Mouse (Mus musculus): ENCODE data around the gene Fam186a.
"Not testable (repeated sequence)": the region's sequence is repeated elsewhere in the genome, so short reads cannot be mapped to it uniquely, and the experiment has no call there.

Fam186a gene

DNA sequence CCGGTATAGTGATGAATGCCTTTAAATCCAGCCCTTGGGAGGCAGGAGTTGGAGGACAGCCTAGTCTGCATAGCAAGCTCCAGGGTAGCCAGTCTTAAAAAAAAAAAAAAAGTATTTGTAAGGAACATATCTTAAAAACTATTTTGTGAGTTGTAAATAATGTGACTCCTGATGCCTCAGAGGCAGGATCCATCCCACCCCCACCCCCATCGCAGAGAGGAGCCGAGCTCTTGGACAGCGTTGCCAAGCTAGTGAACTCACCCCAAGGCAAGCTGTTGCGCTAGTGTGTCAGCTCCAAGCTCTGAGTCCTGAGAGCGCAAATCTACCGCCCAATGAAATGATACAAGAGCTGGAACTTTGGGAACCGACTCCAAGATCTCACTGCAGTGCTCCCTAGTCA lies 35.6 kb downstream of the Fam186a start:
- no peak for DNase-seq

DNA sequence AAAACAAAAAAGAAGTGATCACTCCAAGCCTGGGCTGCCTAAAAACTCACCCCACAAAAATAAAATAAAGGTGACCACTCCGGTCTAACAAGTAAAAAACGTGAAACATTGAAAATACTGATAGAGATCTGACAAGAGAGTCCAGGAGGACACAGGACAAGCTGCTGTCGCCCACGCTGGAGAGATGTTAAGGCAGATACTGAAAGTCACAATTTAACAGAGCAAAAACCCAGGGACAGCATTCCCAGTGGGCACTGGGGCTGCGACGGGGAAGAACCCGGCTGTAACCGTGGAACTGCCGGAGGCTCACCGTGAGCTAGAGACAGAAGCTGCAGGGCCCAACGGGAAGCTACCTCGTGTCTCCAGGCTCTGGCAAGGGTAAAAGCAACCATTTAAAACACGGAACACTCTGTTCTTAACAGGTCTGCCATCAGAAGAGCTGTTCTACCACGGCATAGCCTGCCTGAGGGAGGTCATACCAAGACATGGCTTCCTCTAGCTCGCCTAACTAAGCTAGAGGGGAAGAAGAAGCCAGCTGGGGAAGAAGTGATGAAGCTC lies 47.2 kb downstream of the Fam186a start:
- no peak for DNase-seq

- no peak for DNase-seq
Observed at GRCm38 (mm10) chr15:99917264-99917663, 49.6 kb downstream of the Fam186a start.

- no peak for DNase-seq
Observed at GRCm38 (mm10) chr15:99914613-99915012, 52.2 kb downstream of the Fam186a start.

DNA sequence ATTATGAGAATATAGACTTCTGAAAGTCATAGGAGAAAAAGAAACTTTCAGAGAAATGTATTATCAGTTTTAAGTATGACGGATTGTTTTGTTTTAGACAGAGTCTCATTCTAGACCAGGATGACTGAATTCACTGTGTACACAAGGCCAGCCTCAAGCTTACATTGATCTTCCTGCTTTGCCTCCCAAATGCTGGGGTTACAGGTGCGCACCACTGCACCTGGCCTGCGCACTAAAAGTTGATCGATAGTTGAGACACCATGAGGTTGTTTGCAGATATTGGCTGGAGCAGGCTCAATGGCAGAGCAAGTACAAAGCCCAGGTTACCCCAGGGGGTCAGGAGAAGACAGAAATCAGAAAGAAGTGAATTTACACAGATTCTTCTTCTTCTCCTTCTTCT lies 55.1 kb downstream of the Fam186a start:
- DNase-seq = no peak

- peak; percentile 35 for DNase-seq
Observed at GRCm38 (mm10) chr15:99909339-99909996, 57.4 kb downstream of the Fam186a start.

DNA sequence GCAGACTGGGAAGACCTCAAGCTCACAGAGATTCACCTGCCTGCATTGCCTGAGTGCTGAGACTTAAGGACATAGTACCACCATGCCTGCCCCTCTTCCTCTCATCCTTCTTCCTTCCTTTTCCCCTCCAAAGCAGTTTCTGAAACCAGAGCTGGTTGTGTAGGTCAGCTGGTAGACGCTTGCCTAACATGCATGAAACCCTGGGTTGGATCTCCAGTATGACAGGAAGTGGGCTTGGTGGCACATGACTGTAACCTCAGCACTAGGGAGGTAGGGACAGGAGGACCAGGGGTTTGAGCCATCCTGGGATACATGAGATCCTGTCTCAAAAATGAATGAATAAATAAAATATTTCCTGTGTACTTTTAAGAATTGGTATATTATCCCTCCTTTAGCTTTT lies 59.3 kb downstream of the Fam186a start:
- no peak for DNase-seq

DNA sequence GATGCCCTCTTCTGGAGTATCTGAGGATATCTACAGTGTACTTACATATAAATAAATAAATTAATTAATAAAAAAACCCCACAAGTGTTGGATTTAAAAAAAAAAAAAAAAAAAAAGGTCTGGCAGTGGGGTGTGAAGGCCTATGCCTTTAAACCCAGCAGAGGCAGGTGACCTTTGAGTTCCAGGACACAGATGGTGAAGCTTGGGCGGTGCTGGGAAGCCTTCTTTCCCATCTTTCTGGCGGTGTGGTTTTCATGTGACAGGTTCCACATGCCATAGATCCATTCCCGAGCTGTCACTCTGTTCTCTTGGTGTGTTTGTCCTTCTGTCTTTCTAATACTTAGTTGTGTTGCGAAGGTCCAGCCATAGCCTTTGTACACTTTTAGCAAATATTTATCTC lies 59.8 kb downstream of the Fam186a start:
- DNase-seq = no peak

- DNase-seq = no peak
Observed at GRCm38 (mm10) chr15:99904841-99905240, 62.0 kb downstream of the Fam186a start.

GRCm38 (mm10) chr15:99904333-99904732 lies 62.5 kb downstream of the Fam186a start:
- DNase-seq = peak; percentile 38

DNA sequence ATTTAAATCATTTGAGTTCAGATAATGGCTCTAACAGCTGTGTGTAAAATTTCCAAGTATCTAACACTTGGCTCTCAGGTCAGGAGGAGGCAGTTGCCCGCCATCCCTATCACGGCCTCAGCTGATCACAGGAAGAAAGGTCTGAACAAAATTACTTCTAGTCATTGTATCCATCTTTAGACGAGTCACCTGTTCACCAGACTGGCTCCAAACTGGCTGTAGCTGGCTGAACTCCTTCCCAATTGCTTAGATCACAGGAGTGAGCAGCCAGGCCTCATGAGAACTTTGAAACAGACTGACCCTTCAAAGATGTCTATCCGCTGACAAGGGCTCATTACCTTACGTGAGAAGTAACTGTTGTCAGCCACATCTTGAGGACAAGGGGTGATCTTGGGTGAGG lies 63.6 kb downstream of the Fam186a start:
- DNase-seq = no peak

- no peak for DNase-seq
Observed at GRCm38 (mm10) chr15:99902786-99903185, 64.1 kb downstream of the Fam186a start.

DNA sequence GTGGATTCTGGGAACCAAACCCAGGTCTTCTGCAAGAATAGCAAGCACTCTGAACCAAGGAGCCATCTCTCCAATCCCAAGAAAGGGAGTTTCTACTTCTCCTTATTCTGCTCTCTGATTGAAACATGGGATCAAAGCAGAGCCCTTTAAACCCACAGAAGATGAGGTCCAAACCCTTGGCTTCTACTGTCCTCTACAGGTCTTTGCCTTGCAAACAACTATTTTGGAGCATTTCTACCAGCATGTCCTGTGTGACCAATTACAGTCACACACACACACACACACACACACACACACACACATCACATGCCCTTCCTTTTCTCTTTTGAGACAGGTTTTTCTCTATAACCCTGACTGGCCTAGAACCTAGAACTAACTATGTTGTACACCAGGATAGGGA lies 70.2 kb downstream of the Fam186a start:
- DNase-seq = no peak

- no peak for DNase-seq
Observed at GRCm38 (mm10) chr15:99891355-99891754, 75.5 kb downstream of the Fam186a start.

- DNase-seq = no peak
Observed at GRCm38 (mm10) chr15:99890412-99891236, 76.2 kb downstream of the Fam186a start.

DNA sequence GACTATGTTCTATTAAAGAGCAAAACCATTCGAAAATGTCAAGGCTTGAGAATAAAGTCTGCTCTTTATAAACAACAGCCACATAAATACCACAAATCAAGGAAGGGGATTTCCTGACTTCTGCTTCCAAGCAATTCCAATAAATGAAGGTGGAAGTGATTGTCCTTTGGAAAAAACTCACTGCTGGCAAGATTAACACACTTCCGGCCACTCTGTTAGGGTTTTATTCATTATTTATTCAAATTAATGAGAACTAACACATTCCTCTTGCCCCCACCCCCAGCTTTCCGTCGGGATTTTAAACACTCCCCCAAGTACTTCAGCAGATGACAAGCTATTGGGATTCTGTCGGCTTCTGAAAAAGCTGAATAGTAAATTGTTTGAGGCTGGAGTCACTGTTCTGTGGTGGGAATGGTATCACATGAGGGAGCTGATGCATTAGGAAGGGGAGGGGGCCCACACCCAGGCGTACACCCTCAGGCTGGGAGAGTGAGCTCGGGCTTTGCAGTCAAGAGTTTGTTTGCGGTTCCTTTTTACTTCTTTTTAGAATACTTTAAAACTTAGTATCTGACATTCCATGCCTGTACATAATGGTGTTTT lies 77.5 kb downstream of the Fam186a start:
- DNase-seq = no peak

DNA sequence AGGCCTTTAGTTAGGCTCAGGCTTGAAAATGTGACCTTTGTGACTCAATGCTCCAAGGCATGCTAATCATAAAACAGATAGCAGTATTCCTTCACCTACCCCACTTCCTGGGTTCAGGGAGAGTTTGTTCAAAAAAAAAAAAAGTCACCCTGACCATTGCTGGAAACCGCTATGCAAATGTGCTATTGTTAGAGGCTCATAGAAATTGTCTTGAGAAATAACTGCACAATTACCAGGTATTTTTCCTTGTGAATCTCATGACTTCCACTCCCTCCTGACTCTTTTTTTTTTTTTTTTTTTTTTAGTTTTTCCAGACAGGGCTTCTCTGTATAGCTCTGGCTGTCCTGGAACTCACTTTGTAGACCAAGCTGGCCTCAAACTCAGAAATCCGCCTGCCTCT lies 79.7 kb downstream of the Fam186a start:
- not testable (repeated sequence) for DNase-seq

GRCm38 (mm10) chr15:99884038-99884437 lies 82.8 kb downstream of the Fam186a start:
- DNase-seq = no peak

- no peak for DNase-seq
Observed at GRCm38 (mm10) chr15:99878541-99878940, 88.3 kb downstream of the Fam186a start.

GRCm38 (mm10) chr15:99875334-99875869 lies 91.5 kb downstream of the Fam186a start, which contains the start of gene Lima1:
Lima1 (minus strand) TSS chr15:99875456.
- peak; percentile 76 for DNase-seq

DNA sequence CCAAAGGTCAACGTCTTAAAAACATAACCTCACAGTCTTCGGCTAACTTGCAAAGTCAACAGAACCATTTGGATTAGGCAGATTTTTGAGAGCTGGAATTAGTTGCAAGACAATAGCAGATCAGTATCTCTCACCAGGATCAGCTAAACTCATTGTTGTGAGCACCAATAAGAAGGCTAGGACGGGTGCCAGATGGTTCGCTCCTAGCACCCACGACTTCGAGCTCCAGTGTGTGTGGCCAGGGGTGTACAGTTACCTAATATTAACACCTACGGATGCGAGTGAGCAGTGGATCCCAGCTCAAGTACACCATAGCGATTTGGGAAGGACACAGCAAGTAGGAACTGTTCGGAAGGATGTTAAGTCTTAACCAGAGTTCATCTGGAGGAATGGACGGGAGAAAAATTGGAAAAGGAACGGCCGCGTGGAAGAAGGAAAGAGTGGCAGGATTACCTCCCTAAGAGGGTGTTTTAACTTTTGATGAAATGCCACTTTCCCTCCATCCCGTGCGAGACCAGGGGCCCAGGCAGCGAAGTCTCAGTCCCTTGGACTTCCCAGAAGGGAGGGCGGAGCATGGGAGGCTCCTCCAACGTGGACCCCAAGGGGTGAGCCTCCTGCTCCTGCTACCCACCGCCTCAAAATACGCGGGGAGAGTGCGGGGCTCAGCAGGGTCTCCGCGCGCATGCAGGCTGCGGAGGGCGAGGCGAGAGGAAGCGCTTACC lies 92.1 kb downstream of the Fam186a start:
- peak; percentile 12 for DNase-seq

- DNase-seq = no peak
Observed at GRCm38 (mm10) chr15:99872543-99872942, 94.3 kb downstream of the Fam186a start.
